Mouse (Mus musculus) CD8-positive naive resting alpha-beta T cell, adult 2 months (primary cell): ENCODE measurements around the gene Glod4.
"Not testable (repeated sequence)": the region's sequence is repeated elsewhere in the genome, so short reads cannot be mapped to it uniquely, and the experiment has no call there.

Experiments
- DNase-seq, 2 experiments: peaks; one replicate each; pipeline ENCODE4 v3.0.0; 2022; ENCODE audit warnings: low read depth in 2 of 2, low spot score in 2 of 2

Glod4 gene

DNA sequence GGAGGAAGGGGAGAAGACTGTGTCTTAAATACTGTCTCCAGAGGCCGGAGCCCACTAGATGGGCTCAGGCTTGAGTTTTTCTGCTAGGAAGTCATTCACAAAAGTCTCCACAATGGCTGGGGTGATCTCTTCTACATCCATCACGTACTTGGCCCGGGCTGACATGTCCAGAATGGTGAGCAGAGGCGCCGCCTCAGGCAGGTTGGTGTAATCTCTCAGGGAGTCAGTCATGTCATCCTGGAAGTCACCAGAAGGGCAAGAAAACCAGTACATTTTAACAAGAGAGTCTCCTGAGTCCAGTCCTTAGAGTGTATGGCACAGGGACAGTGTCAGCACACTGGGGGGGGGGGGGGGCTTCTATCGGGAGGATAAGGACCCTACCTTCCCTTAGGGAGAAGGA is 15.0 kb upstream of the Glod4 start:
- DNase-seq = no peak

DNA sequence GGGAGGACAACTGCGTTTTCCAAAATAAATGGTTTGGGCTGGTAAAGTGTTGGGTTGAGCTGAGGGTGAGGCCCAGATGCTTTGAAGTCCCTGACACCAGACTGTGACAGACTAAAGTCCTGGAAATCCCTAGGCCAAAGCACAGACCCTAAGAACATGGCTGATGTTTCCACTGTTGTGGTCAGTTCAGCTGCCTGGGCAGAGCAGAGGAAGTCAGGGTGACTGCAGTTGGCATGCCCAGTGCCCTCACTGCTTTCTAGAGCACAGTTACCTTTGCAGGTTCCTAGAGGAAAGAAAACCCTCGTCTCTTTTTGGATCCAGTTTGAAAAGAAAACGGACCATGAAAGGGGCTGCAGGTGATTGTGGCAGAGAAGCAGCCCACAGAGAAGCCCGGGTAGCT is 13.9 kb upstream of the Glod4 start:
- no peak for DNase-seq

DNA sequence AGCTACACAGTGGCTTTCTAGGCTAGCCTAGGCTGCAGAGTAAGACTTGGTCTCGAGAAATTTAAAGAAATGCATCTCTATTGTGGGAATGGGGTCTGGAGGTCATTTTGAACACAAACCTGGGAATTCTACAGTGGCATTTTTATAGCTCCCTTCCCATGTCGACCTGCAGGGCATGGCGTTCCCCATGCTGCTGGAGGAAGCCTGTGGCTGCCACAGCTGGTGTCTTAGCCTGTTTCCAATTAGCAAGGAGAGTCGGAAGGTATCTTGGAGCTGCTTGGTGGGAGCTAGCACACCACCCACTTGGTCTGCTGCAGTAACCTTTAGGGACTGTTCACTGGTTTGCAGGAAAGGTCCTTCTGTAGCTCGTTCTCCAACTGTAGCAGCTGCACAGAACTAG is 12.6 kb upstream of the Glod4 start:
- DNase-seq = no peak

DNA sequence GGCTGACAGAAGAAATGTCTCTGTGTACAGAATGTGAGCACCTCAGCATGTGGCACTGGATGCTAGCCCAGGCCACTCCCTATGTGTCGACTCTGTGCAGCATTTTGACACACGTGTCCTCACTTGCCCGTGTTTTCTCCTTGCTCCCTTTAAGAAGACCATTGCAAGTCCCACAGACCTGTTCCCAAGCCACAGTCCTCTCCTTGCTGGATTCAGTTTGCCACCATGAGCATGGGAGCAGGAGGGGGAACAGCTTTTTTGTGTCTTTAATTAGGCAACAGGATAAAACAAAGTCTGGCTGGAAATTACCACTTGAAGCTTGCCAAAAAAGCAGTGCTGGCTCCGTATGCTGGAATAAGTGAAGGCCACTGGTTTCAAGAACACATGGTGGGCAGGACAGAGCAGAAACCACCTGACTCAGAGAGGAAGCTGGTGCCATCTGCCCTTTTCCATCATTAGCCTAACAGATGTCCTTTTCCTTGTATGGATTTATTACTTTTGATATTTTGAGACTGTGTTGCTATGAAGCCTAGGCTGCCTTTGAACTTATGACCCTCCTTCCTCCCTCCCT is 12.0 kb upstream of the Glod4 start:
- DNase-seq = no peak

DNA sequence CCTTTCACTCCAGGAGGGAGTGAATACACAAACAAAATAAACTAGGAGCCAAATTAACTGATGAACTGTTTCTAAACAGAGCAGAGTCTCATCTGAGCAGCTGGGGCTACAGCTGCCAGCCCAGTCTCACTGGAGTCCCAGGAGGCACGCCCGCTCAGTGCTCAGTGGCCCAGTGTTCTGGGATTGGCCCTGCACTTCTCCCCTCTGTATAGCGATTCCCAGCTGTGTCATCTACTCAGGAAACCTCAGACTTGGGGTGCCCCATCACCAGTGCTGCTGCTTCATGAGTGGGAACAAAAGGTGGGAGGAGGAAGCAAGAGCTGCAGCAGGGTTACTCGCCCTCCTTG is 10.4 kb upstream of the Glod4 start:
- no peak for DNase-seq

DNA sequence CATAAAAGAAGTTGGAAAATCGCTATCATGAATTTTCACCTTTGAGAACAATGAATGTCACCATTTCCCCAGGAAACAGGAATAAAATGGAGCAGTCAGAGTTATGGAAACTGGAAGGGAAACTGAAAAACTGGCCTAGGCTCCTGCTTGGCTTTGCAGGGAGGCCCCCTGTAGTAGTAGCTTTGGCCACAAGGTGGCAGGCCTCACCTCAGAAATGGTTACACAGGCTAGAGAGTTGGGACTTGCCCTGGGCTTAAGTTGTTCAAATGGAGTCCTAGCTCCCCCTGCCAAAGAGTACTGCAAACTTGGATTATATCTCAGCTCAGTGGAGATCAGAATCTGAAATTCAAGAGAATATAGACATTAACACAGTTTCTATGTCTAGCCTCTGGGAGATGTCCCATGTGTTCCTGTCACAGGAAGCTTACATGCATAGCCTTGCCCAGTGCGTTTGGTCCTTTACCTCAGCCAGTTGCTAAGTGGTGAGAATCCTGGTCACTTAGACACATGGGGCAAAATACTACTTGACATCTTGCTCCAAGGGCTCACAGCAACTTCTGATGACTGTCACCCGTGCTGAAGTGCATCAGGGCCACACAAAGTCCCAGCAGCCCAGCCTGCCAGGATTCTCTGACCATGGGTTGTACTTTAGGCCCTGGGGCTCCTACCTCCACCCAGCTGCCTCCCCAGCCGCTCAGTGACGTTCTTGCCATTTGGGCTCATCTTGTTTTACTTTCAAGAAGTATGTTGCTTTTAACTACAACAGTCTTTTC is 9.8 kb upstream of the Glod4 start:
- peak; percentile 71 to 86 for DNase-seq

DNA sequence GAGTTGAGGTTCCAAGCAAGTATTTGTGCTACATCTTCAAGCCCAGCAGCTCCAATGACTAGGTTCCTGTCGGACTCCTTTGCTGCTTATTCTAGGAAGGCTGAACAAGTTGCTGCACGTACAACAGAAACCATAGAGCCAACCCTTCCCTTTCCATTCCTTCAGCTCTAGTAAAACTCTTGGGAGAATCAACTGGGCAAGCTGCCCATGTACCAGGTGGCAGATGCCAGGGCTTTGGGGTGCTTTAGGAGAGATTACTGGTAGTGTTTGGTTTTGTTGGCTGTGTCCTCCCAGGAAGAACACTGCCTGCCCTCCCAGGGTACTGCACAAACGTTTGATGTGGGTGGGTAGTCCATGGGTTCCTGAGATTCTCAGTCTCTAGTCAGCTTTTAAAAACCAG is 8.5 kb upstream of the Glod4 start:
- DNase-seq = no peak

DNA sequence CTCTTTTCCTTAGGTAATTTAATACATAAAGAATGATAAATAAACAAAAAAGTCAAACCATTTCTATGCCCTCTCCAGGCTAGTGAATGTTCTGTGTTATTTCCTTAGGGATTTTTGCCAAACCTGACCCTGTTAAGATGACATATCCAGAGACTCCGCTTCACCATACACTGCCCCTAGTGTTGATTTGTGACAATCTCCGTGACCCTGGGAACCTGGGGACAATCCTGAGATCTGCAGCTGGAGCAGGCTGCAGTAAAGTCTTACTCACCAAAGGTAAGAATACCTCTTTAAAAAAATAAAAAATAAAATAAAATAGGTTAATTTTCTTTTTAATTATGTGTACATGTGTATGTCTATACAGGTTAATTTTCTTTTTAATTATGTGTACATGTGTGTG is 3.7 kb upstream of the Glod4 start:
- no peak for DNase-seq

DNA sequence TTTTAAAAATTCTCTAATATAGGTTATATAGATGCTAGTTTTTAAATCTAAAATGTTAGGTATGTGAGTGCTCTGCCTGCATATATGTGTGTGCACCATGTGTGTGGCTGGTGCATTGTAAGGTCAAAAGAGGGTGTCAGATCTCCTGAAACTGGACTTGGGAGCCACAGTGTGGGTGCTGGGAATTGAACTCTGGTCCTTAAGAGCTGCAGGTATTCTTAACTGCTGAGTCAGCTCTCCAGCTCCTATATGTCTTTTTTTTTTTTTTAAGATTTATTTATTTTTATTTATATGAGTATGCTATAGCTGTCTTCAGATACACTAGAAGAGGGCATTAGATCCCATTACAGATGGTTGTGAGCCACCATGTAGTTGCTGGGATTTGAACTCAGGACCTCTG is 2.9 kb upstream of the Glod4 start:
- DNase-seq = no peak

DNA sequence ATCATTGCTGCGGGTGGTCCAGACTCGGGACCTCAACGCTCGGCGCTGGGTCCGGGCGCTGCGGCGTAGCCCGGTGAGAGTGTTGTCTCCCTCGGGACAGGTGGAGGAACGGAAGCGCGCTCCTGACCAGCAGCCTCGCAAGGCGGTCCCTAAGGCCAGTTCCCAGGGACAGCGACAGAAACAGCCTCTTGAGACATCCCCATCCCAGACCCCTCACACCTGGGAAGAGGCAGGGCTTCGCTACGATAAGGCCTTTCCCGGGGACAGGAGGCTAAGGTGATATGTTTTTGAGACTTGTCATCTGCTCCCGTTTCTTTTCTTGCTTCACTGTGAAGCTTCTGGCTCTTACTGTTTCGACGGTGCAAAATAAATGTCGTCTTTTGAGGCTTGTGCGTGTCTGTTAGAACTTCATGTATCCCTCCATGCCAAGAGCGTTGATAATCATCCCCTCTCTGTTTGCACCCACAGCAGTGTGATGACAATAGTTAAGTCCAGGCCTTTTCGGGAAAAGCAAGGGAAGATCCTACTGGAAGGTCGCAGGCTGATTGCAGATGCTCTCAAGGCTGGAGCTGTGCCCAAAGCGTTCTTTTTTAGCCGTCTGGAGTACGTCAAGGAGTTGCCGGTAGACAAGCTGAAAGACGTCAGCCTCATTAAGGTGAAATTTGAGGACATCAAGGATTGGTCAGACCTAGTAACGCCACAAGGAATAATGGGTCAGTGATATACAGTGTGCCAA is 454 bp upstream of the Glod4 start:
- no peak for DNase-seq

DNA sequence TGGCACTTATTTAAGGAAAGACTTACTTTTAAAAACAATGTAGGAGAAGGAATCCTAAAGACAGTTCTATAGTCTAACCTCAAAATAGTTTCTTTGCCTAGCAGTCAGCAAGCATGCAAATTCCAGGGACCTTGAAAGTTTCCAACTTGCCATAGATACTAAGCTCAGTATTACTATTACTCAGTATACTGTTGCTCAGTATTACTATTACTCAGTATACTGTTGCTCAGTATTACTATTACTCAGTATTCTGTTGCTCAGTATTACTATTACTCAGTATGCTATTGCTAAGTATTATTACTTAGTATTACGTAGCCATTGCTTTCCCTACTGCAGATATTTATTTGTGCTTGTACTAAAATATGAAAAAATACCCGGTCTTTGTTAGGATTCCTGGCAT is 3.8 kb downstream of the Glod4 start:
- DNase-seq = no peak

DNA sequence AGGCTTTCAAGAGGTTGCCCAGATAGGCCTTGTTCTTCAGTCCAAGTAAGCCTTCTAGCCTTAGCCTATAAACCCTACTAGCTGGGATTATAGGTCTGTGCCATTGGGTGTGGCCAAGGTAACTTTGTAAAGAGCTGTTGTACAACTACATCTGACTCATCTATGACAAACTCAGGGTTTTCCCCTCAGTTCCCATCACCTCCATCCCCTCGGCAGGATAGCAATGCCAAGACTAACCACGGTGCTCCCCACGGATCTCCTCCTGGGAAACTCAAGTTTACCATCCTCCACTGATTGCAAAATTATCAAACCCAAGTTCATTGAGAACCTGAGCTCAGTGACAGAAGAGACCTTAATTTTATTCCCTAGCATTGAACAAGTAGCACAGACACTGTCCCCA is 7.4 kb downstream of the Glod4 start:
- DNase-seq = no peak

DNA sequence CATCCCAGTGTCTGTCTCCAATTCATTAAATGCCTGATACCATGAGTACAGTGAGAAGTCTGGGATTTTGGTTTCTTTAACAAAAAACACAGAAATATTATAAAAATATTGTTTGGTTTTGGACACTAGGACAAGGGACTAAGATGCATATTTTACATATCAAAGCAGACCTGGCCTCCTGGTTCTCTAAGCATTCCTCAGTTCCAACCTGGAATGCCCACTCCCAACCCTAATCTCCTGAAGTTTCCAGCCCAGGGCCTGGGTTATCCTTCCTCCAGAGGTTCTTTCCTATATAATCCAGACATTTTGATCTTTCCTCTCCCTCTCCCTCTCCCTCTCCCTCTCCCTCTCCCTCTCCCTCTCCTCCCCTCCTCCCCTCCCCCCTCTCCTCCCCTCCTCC is 18.5 kb downstream of the Glod4 start:
- DNase-seq = no peak

DNA sequence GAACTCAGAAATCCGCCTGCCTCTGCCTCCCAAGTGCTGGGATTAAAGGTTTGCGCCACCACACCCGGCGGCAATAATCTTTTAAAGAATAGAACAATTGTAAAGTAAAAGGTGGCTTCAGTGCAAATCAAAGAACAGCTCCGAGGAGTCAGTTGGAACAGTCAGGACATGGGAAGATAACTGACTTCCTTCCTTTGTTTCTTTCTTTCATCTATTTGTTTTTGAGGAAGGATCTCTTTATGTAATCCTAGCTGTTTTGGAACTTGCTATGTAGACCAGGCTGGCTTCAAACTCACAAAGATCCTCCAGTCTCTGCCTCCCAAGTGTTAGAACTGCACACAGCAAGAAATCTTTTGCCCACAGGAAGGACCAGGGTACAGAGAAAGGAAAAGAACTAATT is 18.9 kb downstream of the Glod4 start:
- DNase-seq = no peak

DNA sequence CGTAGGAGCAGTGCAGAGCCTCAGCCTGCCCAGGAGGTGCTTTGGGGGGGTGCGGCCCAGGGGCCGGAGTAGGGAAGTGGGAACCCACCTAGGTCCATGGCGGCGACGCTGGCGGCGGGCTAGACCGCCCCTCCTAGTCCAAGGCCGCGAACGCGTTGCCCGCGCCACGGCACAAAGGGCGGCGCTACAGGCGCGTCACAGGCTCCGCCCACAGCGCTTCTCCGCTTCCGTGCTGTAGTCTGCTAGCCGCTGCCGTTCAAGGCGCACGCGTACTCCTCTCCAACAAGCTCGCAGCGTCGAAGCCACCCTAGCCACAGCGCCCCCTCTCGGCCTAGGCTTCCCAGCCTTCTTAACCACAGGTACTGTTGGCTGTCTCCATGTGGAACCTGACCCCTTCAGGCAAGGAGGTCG is 26.1 kb downstream of the Glod4 start, which contains the start of the genes Dbil5 and Gemin4:
Gene Dbil5 (plus strand): TSS at position 219 of the 411 bp plus-strand sequence.
Gene Gemin4 (minus strand): TSS at position 275 of the 411 bp plus-strand sequence.
- peak; percentile 97 to 98 for DNase-seq

DNA sequence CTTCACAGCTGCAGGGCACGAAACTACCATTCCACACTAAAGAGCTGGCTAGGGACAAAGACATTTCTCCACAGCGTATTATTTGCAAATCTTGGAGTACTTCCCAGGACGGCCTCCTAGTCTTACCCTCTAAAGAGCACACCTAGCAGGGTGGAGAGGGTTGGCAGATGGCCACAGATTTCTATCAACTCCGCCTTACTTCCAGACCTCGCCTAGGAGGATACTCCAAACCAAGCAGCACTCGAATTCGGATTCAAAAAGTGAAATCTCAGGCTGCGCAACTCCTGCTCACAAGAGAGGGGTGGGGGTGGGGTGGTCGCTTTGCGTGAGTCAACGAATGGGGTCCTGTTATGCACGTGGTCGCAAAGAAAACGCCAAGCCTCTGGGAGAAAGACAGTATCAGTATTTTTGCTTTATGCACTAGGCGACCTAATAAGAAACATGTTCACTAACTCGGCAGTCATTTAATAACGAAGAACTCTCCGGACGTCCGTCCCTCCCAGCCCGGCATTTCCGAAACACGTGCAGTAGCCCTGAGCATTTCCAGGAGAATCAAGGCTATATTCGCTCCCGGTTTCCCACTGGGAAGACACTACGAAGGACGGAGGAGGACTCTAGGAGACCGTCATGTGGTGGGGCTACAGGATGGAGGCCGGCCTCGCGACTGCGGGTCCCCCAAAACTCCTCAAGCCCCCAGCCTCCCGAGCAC is 26.7 kb downstream of the Glod4 start:
- DNase-seq = no peak

DNA sequence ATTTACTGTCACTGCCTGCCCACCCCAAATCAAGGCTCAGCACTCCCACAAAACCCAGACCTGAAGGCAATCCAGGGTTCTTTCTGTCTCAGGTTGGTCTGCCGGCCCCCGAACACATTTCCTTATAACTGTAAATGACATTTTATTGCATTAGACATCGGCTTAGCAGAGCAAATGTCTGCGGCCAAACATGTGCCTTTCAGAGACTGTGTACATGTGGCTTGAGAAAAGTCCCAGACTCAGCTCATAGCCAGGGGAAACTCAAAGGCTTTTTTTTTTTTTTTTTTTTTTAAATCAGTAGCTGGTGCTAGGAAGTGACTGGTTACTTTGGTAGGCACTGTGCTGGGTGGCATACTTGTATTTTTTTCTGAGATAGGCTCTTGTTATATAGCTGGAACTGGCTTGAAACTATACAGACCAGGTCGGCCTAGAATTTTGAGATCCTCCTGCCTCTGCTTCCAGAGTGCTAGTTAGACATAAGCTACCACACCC is 27.4 kb downstream of the Glod4 start:
- no peak for DNase-seq

DNA sequence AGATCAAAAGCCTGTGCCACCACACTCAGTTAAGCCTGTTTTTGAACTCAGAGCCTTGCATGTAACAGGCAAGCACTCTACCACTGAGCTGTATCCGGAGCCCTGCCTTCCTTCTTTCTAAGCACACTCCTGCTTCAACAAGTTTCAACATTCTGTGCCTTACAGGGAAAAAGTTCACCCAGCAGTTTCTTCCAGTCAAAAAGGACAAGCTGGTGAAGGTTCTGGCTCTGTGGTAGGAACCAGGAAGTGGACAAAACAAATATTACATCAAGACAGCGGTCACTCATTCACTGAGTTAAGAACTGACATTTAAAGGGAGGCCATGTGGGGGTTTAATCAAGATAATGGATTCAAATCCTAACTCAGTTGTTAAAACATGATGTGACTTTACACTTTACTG is 28.5 kb downstream of the Glod4 start:
- DNase-seq = no peak

DNA sequence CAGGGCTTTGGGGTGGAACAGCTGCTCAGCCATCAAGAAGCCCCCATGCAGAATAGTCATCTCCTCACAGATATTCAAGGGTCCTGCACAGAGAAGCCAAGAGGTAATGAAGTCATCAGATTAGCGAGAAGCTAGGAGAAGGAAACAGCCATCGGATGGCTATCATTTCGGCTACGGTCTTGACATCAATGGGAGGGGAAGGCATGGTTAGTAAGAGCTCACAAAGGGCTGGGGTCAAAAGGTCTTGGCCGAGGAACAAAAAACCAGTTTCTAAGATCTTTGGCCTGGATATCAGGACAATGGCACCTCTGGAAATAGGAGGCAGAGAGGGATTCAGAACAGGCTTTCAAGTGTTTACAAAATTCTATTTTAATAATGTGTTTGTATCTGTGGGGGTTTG is 29.7 kb downstream of the Glod4 start:
- DNase-seq = no peak

DNA sequence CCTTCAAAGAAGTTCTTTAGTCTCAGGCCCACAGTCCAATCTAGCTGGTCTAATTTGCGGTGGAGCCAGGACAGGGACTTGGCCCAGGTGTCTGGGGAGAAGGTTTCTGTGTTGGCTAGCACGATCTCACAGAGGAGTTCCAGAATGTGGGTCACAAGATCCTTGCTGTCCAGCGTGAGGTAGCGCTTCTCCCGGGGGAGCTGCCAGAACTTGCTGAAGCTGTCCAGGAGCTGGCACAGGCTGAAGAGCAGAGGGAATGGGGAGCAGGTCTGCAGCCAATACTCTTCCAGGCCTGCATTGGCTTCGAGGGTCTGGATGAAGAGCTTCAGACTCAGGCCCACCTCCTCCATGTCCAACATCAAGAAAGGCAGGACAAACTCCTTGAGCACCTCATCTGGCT is 31.9 kb downstream of the Glod4 start:
- not testable (repeated sequence) for DNase-seq

DNA sequence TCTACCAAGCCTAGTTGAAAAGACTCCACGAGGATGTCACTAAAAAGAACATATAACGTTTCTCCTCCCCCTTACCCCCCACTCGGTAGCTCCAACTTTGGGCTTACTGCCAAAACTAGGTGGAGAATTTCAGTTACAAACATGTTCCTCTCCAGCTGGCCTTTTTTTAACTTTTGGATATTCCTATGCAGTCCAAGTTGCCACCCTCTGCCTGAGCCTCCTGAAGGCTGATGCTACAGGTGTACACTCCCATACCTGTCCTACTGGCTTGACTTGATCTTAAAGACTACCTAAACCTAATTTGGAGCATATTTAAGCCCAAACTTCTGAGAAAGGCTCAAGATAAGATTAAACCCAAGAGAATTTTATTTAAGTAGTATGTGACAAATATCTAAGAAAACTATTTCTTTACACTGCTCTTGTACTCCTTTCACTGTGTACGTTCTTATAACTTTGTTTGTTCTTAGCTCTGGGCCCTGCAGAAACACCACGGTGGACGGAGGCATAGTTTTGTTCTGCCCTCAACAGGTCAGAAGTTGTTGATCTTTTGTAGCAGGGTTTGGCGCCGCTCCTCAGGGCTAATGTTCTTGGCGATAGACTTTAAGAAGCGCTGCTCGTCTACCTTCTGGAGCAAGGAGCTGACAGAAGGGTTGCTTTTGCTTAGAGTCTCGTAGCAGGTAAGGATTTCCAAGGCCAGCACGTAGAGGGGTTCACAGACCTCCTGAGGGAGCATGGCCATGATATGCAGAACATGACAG is 33.1 kb downstream of the Glod4 start:
- DNase-seq = no peak
